Mouse (Mus musculus) cerebellum, adult 2 months (tissue): ENCODE measurements around the gene Tpgs1. TPM values are rescaled to one million over a fixed set of nuclear protein-coding genes. Genes with fewer than 3 reads are reported as not detected.

ENCODE experiments used
- DNase-seq, 2 experiments: peaks; one replicate each; pipeline ENCODE4 v3.0.0; 2021
- H3K27ac ChIP-seq: fragments of 200-500 bp; 2 replicates; pipeline ENCODE4 v1.5.1; 2012; ENCODE audit warnings: low read length, control low read depth, inconsistent platforms; ENCODE audit not compliant: insufficient read depth
- H3K27me3 ChIP-seq: fragments of 200-500 bp; 2 replicates; pipeline ENCODE4 v1.6.1; 2012; ENCODE audit warnings: inconsistent platforms, mild to moderate bottlenecking, low read length, moderate library complexity; ENCODE audit not compliant: control insufficient read depth, insufficient read depth
- H3K4me1 ChIP-seq: fragments of 200-500 bp; 2 replicates; pipeline ENCODE4 v1.6.1; 2011; ENCODE audit warnings: low read length; ENCODE audit not compliant: control insufficient read depth, insufficient read depth
- H3K4me3 ChIP-seq: fragments of 200-500 bp; replicated peaks from 2 replicates; pipeline ENCODE3; 2011; ENCODE audit warnings: mild to moderate bottlenecking, low read depth, low read length, control low read depth; ENCODE audit not compliant: insufficient read depth
- CTCF ChIP-seq: fragments of 200-500 bp; IDR thresholded peaks from 2 replicates; pipeline ENCODE4 v1.5.1; 2011; ENCODE audit warnings: low read depth, mild to moderate bottlenecking, control low read depth, low read length, moderate library complexity, borderline replicate concordance; ENCODE audit not compliant: insufficient read depth
- POLR2A ChIP-seq: fragments of 200-500 bp; IDR thresholded peaks from 2 replicates; pipeline ENCODE4 v1.6.1; 2011; ENCODE audit warnings: low read length, control low read depth, borderline replicate concordance; ENCODE audit not compliant: insufficient read depth
- WGBS: fragments of 180-500 bp; shearing (Covaris S2); methylation state at CpG from one replicate; pipeline ENCODE4 v1.1.7; 2018; 5-methylcytosine and 5-hydroxymethylcytosine counted together
- polyA plus RNA-seq: library from polyadenylated mRNA; depleted of rRNA; stranded (reverse); fragments of >200 nt; gene quantifications from 2 replicates; pipeline ENCODE4 v1.2.3, GENCODE M21; 2012

Tpgs1 gene
- polyA plus RNA-seq, 1 experiment, result 95.4 TPM

- WGBS, result 92% methylated on average over 3 of the region's 3 CpGs
- DNase-seq, result no peak
- H3K4me3 ChIP-seq, result no peak overlapping the region
- no peak for TF ChIP-seq CTCF
- TF ChIP-seq POLR2A, result no peak
- H3K27ac ChIP-seq, result no peak overlapping the region
- peaks cover 12% of the 10 kb centered on the region for H3K4me1 ChIP-seq
- no peaks in the 10 kb centered on the region for H3K27me3 ChIP-seq
These were observed 20.0 kb downstream of the Tpgs1 start for GRCm38 (mm10) chr10:79689178-79689577.

- no peak overlapping the region for H3K4me3 ChIP-seq
- no peaks in the 10 kb centered on the region for H3K27me3 ChIP-seq
- TF ChIP-seq CTCF, result peak; percentile 16; the same call in 1 of the 2 replicates
- no peak for TF ChIP-seq POLR2A
- H3K27ac ChIP-seq, result no peak overlapping the region
- H3K4me1 ChIP-seq, result peaks cover 31% of the 10 kb centered on the region
- no peak for DNase-seq
- WGBS, result 100% methylated on average over 2 of the region's 2 CpGs
These were observed 22.9 kb downstream of the Tpgs1 start for GRCm38 (mm10) chr10:79691986-79692548.

DNA sequence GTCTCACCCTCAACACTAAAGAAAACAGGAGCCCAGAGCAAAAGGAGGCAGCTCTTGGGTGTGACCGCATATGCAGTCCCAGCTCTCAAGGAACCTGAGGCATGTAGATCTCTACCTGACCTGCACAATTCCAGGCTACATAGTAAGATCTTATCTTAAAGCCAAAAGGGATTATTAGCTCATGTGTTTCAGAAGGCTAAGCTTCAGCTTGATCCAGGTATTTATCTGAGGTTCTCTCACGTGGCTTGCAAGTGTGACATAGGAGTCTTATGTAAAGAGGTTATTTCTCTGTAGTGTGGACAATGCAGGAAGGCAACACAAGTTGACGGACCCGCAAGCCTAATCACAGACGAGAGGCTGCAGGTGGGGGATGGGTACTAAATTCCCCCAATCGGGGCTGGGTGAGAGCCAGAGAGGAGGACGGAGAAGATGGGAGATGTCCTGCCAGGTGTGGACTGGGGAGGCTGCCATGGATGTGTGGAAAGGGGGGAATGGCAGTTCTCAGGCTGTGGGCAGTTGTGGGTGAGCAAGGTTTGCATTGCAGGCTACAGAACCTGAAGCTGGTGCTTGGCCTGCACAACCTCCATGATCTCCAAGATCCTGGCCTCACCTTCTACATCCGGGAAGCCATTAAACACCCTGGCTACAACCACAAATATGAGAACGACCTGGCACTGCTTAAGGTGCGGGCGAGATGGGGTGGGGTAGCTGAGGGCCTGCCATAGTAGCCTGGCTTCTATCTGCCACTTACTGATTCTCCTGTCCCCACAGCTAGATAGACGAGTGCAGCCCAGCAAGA is 24.6 kb downstream of the Tpgs1 start:
- DNase-seq, result no peak
- 44% methylated on average over 12 of the region's 12 CpGs for WGBS
- peaks cover 45% of the 10 kb centered on the region for H3K4me1 ChIP-seq
- no peak overlapping the region for H3K4me3 ChIP-seq
- no peak for TF ChIP-seq POLR2A
- TF ChIP-seq CTCF, result no peak
- no peak overlapping the region for H3K27ac ChIP-seq
- H3K27me3 ChIP-seq, result no peaks in the 10 kb centered on the region

- H3K27me3 ChIP-seq, result no peaks in the 10 kb centered on the region
- H3K4me3 ChIP-seq, result no peak overlapping the region
- H3K27ac ChIP-seq, result no peak overlapping the region
- no peak for TF ChIP-seq CTCF
- TF ChIP-seq POLR2A, result no peak
- 15% methylated on average over 6 of the region's 6 CpGs for WGBS
- H3K4me1 ChIP-seq, result peaks cover 49% of the 10 kb centered on the region
- no peak for DNase-seq
These were observed 25.1 kb downstream of the Tpgs1 start for GRCm38 (mm10) chr10:79694379-79694655.

DNA sequence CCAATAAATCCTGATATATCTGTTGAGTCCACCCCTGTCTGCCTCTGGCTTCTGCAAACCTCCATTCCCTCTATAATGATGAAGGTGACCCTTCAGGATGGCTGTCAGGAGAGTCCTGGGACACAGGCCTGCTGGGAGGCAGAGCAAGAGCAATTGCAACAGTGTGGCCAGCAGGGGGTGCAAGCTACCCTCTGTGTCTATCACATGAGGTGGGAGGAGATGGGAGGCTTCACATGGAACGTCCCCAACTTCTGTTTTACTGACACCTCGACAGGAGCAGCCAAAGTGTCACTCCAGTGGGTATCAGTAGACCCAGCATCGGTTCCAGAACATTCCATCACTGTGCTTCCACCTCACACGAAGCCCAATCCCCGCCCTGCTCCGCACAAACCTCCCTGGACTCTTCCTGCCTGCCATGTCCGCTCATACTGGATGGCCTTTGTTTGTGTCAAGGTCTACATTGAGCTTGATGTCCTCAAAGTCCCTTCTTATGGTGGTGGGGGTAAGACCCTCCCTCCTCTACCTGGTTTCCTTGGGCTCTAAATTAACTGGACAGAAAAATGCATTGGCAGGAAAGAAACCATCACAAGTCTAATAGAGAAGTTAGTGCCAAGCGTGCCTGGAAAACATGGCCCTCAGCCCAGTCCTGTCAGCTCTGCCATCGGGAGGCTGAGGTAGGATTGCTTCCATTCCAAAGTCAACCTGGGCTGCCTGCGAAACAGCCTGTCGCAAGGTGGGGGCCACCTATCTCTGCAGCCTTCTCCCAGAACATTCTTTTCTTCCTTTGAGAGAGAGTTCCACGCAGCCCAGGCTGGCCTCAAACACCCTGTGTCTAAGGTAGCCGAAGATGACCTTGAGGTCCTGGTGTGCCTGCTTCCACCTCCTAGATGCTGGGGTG is 26.3 kb downstream of the Tpgs1 start:
- DNase-seq, result peak; percentile 81 to 88
- Histone ChIP-seq H3K4me1 (peaks cover 49% of the 10 kb centered on the region), H3K27me3 (no peaks in the 10 kb centered on the region), H3K4me3 (no peak overlapping the region), H3K27ac (peak overlapping the region; percentile 67)
- TF ChIP-seq POLR2A (no peak), CTCF (peak; percentile 86)
- 9% methylated on average over 13 of the region's 13 CpGs for WGBS

DNA sequence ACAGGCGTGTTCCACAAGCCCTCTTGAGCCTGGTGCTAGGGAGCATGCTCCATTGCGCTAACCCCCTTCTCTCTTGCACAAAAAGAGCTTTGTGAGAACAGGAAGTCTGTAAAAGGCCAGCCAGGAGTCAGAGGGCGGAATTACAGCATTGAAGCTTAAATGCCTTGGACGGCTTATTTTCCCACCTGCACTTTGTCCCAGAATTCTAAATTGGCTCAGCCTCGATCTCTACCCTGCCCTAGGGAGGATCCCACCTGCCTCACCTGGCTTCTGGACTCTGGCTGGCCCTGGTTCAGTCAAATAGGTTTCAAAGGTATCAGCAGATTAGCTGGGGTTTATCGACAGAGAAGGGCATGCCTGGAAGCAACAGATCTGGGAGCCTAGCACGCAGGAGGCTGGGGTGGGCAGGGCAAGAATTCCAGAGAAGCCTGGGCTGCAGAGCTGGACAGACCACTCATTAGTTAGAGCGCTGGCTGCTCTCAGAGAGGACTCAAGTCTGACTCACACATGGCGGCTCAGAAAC is 27.0 kb downstream of the Tpgs1 start:
- Histone ChIP-seq H3K4me1 (peaks cover 49% of the 10 kb centered on the region), H3K27ac (peak overlapping the region; percentile 67), H3K27me3 (no peaks in the 10 kb centered on the region), H3K4me3 (no peak overlapping the region)
- TF ChIP-seq CTCF (no peak), POLR2A (no peak)
- DNase-seq, result no peak
- WGBS, result 33% methylated on average over 9 of the region's 9 CpGs

GRCm38 (mm10) chr10:79697916-79698315 is 28.7 kb downstream of the Tpgs1 start:
- H3K27ac ChIP-seq, result 0 out of 2 replicates have a peak overlapping the region, but pooled peaks have one; percentile 31
- H3K27me3 ChIP-seq, result no peaks in the 10 kb centered on the region
- no peak for TF ChIP-seq POLR2A
- no peak for TF ChIP-seq CTCF
- H3K4me1 ChIP-seq, result peaks cover 49% of the 10 kb centered on the region
- no peak overlapping the region for H3K4me3 ChIP-seq
- WGBS, result 6% methylated on average over 6 of the region's 6 CpGs
- peak; percentile 90 to 93 for DNase-seq

DNA sequence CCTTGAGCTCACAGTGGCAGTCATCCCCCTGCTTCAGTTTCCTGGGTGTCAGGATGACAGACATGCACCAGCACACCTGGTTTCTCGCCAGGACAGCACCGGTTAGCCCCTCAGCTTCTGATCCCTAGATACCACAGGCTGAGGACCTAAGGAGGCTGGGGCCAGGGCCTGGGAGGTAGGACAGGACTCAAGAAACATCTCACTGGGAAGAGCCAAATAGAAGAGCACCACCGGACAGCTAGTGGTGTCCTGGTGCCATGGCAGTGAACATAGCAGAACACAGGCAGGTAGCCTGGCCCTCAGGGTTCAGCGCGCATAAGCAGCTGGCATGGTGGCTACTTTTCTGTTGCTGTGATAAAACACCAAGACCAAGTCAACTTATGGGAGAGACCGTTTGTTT is 29.3 kb downstream of the Tpgs1 start:
- H3K27me3 ChIP-seq, result no peaks in the 10 kb centered on the region
- DNase-seq, result no peak
- TF ChIP-seq POLR2A, result no peak
- TF ChIP-seq CTCF, result no peak
- peak overlapping the region; percentile 31; the same call in 1 of the 2 replicates for H3K27ac ChIP-seq
- peaks cover 49% of the 10 kb centered on the region for H3K4me1 ChIP-seq
- H3K4me3 ChIP-seq, result no peak overlapping the region
- 54% methylated on average over 6 of the region's 6 CpGs for WGBS
